Mouse (Mus musculus): Measurements from ENCODE around the gene Slc22a14.

The Slc22a14 gene

GRCm38 (mm10) chr9:119357331-119358057, 7.9 kb downstream of the Slc22a14 start, which contains the start of gene Xylb:
Gene Xylb (plus strand): TSS chr9:119357381.
- peak; percentile 80 for DNase-seq (ENCODE audit: low spot score)

DNA sequence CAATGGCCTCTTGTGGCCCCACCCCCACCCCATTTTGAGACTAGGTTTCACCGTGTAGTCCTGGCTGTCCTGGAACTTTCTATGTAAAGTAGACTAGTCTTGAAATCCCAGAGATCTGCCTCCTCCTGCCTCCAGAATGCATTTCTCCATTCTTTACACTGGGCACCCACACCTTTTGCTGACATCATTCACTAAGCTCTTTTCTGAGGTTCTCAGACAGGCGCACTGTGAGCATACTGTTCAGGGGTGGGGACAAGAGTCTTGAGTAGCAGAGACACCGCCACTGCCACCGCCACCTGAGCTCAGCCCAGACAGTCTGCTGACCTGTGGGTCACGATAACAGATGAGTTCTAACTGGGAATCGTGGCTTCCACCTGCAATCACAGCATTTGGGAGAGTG, 9.4 kb downstream of the Slc22a14 start:
- DNase-seq (ENCODE audit: low spot score), result no peak

GRCm38 (mm10) chr9:119353926-119354325, 11.4 kb downstream of the Slc22a14 start:
- no peak for DNase-seq (ENCODE audit: low spot score)

- DNase-seq (ENCODE audit: low spot score), result peak; percentile 69
Observed at GRCm38 (mm10) chr9:119352060-119352459, 13.3 kb downstream of the Slc22a14 start.

GRCm38 (mm10) chr9:119350947-119351705, 14.2 kb downstream of the Slc22a14 start:
- no peak for DNase-seq (ENCODE audit: low spot score)

GRCm38 (mm10) chr9:119350531-119350930, 14.8 kb downstream of the Slc22a14 start:
- DNase-seq (ENCODE audit: low spot score), result no peak

GRCm38 (mm10) chr9:119346376-119346775, 19.0 kb downstream of the Slc22a14 start:
- no peak for DNase-seq (ENCODE audit: low spot score)

GRCm38 (mm10) chr9:119342728-119343127, 22.6 kb downstream of the Slc22a14 start:
- no peak for DNase-seq (ENCODE audit: low spot score)

DNA sequence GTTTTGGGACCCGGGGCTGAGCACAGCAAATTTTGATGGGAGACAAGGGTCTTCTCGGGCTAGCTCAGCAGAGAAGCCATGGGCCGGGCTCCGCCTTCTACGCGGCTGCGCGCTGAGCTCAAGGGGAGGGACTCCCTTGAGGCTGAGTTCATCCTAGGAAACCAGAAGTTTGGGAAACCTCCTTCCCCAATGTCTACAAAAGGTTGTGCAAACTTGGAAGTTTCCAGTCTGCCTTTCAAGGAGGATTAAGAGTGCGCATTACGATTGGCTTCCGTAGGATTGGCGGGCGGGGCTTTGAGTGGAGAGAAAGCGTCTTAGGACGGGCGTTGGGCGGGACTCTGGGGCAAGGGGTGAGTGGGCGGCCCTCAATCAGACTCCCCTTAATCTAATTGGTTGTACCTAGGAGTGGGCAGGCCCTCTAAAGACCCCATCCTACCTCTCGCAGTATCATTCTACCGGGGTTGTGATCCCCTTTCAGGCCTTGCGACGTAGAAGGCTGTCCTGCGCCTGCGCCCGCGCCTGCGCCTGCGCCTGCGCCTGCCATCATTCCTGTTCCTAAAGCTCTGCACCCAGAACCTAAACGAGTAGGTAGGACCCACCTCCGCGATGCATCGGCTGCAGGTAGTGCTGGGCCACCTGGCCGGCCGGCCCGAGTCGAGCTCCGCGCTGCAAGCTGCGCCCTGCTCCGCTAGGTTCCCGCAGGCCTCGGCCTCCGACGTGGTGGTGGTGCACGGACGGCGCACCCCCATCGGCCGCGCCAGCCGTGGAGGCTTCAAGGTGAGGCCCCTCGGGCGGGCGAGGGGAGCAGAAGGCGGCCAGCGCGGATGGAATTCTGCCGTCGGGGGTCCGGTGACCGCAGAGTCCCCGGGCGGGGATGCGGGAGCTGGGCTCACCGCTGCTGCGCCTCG, 24.2 kb downstream of the Slc22a14 start, which contains the start of gene Myd88:
Gene Myd88 (minus strand): TSS at position 503 of the 908 bp plus-strand sequence.
- peak; percentile 87 for DNase-seq (ENCODE audit: low spot score)

DNA sequence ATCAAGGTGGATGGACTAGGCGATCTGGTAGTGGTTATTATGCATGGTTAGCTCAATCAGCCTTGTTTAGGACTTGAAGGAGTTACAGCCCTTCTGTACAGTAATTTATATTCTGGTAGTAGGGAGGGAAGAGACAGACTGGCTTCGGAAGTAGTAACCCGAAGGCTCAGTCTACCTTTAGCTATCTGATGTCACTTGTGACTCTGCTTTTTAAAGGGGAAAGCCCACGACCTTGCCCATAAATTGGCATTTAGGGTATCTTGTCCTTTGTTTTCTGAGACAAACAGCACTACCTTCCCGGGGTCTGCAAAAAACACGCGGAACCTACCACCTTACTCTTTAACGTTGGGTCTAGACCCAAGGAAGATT, 25.2 kb downstream of the Slc22a14 start:
- no peak for DNase-seq (ENCODE audit: low spot score)

DNA sequence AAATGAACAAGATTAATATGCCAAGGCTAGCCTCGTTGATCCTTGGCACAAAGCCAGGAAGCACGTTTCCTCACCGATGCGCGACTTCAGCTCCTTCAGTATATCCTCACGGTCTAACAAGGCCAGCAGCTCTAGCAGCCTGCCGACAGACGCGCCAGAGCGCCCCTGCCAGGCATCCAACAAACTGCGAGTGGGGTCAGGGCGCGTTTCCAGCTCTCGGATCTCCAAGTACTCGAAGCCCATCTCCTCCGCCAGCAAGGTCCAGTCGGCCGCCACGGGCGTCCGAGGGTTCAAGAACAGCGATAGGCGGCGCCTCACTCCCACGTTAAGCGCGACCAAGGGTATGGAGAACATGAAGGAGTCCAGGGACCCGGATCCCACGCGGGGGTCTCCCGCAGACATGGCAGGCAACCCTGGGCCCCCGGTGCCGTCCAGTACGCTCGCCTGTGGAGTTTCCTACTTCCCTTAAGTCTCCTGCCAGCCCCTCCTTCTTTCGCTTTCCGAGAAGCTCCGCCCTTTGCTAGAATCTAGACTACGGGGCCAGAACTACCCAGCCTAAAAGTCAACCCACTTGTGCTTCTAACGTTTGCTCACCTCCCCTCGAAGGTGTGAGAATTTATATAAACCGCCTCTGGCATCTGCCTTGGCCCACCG, 25.7 kb downstream of the Slc22a14 start, which contains the start of gene Acaa1a:
Gene Acaa1a (plus strand): TSS at position 119 of the 654 bp plus-strand sequence.
- DNase-seq (ENCODE audit: low spot score), result peak; percentile 83

DNA sequence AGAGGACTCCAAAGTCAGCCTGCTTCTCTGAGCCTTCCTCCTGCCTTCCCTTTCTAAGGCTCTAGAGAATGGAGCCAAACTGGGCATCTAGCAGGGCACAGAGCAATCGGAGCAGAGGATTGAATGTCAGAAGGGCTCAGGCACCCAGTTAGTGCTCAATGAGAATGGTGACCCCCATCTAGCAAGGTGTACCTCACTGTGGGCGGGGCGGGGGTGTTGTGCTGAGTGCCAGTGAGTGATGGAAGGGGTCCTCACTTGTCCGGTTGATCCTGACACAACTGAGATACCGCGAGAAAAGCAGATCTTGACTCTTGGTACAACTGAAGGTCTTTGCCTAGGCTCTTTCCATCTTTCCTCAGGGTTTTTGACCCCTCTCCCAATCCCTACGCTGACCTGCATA, 26.2 kb downstream of the Slc22a14 start:
- no peak for DNase-seq (ENCODE audit: low spot score)

DNA sequence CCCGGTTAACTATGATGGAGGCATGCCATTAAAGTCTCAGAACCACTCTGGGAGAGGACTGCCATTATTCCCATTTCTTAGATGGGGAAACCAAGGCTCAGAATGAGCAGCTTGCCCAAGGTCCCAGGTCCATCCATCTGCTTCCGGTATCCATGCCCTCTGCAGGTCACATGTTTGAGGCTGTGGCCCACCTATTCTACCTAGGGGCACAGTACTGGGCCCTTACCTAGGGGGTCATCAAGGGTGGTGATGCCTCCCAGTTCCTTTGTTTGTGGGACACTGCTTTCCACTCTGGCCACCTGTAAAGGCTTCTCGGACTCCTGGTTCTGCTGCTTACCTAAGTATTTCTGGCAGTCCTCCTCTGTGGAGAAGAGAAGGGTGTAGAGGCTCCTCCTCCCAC, 27.0 kb downstream of the Slc22a14 start:
- DNase-seq (ENCODE audit: low spot score), result no peak

DNA sequence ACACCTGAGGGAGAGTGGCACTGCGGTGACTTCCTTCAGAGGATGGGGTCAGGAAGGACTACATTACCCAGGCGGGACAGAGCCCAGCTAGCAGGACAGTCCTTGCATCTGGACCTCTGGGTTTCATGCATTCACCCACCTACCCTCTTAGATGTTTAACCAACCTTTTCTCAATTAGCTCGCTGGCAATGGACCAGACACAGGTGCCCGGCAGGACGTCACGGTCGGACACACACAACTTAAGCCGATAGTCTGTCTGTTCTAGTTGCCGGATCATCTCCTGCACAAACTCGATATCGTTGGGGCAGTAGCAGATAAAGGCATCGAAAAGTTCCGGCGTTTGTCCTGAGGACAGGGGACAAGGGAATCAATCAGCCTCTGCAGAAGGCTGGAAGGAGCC, 27.5 kb downstream of the Slc22a14 start:
- DNase-seq (ENCODE audit: low spot score), result no peak

DNA sequence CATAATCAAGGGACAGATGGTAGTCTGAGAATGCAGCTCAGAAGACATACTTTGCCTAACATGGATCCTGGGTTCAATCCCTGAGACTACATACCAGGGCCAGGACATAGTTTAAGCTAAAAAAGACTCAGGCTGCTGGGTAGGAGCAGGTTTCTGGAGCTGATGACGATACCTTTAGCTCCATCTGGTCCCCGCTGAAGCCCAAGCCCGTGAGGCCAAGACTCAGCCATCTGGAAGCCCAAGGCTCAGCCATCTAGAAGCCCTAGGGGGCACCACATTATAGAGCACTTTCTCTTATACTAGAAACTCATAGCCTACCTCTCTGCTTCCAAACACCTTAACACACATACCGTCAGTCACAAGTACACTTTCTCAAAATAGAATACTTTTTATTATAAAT, 29.8 kb downstream of the Slc22a14 start:
- no peak for DNase-seq (ENCODE audit: low spot score)

DNA sequence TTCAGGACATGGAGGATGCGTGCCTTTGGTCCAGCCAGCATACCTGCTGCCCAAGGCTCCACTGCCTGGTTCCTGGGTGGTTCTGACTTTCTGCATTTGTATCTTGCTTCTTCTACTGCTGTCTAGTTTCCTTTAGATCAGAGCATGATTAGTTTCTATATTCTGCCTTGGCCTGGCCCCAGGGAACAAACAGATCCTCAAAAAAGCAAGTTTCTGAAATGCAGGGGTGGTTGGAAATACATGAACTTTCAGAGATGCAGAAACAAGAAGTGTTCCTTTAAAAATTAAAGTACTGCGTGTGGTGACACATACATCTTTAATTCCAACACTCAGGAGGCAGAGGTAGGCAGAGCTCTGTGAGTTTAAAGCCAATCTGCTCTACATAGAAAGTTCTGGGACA, 30.5 kb downstream of the Slc22a14 start:
- DNase-seq (ENCODE audit: low spot score), result no peak

DNA sequence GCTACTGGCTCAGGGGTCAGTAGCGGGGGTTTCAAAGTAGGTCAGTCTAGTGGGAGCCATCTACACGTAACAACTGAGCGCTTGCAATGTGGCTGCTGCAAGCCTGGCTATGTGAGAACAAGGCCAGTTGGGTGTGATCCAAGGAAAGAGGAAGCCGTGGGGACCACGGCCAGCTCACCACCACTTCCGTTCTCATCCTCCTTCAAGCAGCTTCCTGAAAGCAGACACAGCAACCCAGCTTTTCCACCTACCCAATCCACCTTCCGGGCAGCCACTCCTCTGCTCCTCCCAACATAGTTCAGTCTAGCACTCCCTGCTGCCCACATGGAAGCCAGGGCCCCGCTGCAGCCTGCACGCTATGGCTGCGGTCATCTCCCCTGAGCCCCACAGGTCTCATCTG, 31.0 kb downstream of the Slc22a14 start:
- DNase-seq (ENCODE audit: low spot score), result no peak

- DNase-seq (ENCODE audit: low spot score), result no peak
Observed at GRCm38 (mm10) chr9:119330186-119330963, 35.0 kb downstream of the Slc22a14 start.

- no peak for DNase-seq (ENCODE audit: low spot score)
Observed at GRCm38 (mm10) chr9:119328488-119328887, 36.9 kb downstream of the Slc22a14 start.

GRCm38 (mm10) chr9:119324130-119324529, 41.2 kb downstream of the Slc22a14 start:
- no peak for DNase-seq (ENCODE audit: low spot score)

- no peak for DNase-seq (ENCODE audit: low spot score)
Observed at GRCm38 (mm10) chr9:119323260-119323645, 42.1 kb downstream of the Slc22a14 start.

Data from c-Kit-positive CD71-positive TER-119-positive erythroid progenitor cells, embryonic 14.5 days (primary cell).